Mouse (Mus musculus): Measurements from ENCODE around the gene Hist1h2bm. TPM values are rescaled to one million over a fixed set of nuclear protein-coding genes. Genes with fewer than 3 reads are reported as not detected.
"Not testable (repeated sequence)": the region's sequence is repeated elsewhere in the genome, so short reads cannot be mapped to it uniquely, and the experiment has no call there.

Hist1h2bm gene
- polyA plus RNA-seq, 2 experiments from 2014 or later: 2.4 to 2.8 TPM

DNA sequence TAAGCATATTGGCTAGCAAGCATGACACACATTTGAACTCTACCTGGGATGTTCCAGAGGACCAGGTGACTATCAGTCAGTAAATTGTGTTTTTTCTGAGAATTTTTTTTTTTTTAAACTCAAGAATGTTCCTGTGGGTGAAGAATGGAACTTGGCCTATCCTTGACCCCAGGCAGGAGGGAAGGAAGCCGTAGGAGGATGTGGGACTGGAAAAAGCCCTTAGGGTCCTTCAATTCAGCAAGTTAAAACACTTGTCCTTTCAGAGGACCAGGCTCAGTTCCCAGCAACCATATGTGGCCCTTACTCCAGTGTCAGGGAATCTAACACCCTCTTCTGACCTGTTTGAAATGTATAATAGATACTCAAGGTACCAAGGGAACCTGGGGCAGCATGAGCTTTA lies 7.7 kb downstream of the Hist1h2bm start:
- ATAC-seq: no peak

- no peak for ATAC-seq
These were observed 11.6 kb downstream of the Hist1h2bm start for GRCm38 (mm10) chr13:21733466-21733865.

GRCm38 (mm10) chr13:21734010-21734905 lies 12.4 kb downstream of the Hist1h2bm start:
- peak; percentile 50 for ATAC-seq

DNA sequence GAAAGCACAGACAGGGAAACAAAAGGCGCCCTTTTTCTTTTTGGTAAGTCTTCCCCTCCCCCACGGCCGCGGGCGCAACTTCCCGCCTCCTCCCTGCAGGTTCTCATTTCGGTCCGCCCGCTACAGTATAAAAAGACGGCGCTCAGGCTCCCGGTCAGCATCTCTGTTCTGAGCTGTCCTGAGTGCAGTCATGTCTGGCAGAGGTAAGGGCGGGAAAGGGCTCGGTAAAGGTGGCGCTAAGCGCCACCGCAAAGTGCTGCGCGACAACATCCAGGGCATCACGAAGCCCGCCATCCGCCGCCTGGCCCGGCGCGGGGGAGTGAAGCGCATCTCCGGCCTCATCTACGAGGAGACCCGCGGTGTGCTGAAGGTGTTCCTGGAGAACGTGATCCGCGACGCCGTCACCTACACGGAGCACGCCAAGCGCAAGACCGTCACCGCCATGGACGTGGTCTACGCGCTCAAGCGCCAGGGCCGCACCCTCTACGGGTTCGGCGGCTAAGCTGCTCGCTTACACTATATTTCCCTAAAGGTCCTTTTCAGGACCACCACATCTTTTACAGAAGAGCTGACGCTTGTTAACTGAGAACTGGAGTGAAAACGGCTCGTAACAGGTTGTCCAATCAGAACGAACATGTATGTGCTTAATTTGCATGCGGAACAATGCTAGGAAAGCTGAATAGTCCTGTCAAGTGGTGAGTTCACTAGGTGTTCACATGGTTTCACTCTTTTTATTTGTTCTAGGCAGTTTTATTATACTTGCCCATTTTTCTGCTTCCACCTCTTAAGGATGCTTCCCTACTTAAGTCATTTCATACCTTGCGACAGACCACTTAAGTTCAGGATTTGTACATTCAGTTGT lies 13.3 kb downstream of the Hist1h2bm start, which contains the start of gene Hist1h4j:
Hist1h4j (plus strand) TSS at position 159 of the 862 bp plus-strand sequence.
- ATAC-seq: peak; percentile 73

DNA sequence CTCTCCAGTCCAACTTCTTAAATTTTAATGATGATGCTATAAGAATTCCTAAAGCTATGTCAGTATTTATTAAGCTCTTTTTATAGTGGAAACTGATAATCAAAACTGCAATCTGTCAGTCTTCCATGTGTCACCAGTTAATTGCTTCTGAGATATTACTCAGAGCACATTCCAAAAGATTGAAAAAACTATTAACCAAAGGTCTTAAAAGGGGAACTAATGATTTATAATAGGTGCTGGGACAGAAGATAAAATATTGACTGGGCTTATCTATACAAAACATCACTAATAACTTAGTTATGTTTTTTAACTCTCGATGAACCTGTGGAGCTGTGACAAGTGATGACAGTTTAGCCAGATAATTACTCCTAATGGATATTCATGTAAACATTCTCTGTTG lies 23.2 kb downstream of the Hist1h2bm start:
- no peak for ATAC-seq

DNA sequence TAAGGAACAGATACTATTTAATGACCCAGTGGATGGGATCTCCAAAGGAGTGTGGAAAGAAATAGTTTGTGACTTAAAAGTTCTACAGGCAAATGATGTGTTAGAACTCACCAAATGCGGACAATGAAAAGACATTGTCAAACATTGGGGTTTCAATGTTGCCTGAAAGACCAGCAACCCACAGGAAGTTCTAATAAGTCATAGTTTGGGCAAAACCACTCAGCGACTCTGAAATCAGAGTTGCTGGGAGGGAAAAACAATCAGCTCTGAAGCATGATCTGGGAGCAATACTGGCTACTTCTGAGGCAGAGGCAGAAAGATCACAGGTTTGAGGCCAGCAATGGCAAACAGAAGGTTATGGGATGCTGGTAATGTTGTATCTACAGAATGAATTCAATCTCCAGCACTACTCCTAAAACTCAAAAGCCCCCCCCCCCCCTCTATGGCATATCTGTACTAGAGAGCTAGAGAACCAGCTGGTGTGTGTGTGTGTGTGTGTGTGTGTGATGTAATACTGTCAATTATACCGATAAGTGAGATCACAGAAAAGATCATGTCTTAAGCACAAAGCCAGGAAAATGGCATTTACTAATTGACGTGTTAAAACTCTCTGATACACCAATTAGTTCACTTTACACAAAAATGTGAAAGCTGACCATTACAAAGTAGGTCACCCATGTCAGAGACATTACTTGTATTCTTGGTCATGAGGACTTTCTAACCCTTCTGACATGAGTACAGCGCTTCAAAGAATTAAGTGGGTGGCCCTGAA lies 27.7 kb downstream of the Hist1h2bm start:
- no peak for ATAC-seq

GRCm38 (mm10) chr13:21750159-21751017 lies 28.5 kb downstream of the Hist1h2bm start, which contains the start of gene Hist1h4k:
Gene Hist1h4k, minus strand, starts transcription at chr13:21750505.
- peak; percentile 51 for ATAC-seq

- ATAC-seq: no peak
These were observed 29.6 kb downstream of the Hist1h2bm start for GRCm38 (mm10) chr13:21751417-21751816.

DNA sequence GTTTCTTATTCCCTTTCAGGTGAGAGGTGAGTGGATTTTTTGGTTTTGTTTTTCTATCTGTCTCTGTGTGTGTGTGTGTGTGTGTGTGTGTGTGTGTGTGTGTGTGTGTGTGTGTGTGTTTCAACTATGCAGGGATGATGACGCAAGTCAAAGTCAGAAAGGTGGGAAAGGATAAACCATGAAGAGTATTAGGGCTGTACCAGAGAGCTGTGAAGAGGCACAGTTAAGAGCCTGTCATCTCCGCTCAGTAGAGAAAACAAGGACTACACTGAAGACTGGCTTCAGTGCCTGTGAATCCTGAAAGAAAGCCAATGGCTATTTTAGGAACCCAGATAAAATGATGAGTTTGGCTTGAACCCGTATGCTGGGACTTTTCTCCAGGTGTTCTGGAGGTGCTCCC lies 30.0 kb downstream of the Hist1h2bm start:
- no peak for ATAC-seq

DNA sequence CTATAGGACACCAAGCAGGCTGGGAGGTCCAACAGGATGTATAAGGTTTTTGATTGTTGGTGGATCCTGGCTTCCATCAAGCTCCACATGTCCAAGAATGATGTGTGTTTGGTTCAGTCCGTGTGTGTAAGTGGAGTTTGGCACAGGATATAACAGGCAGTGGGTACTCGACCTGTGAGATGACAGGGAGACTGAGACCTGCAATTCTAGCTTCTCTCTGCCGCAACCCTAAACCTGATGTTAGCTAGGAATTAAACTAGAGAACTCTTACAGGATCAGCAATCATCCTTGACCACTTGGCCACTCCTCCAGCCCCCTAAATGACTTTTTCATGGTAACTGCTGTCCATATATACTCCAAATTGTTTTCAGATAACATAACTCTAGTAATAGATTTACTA lies 30.5 kb downstream of the Hist1h2bm start:
- no peak for ATAC-seq

GRCm38 (mm10) chr13:21753051-21753523 lies 31.2 kb downstream of the Hist1h2bm start:
- ATAC-seq: no peak

GRCm38 (mm10) chr13:21753524-21754285 lies 31.9 kb downstream of the Hist1h2bm start, which contains the start of the genes Hist1h2ak and Hist1h2bn:
Gene Hist1h2ak, minus strand, starts transcription at chr13:21753827.
Gene Hist1h2bn, plus strand, starts transcription at chr13:21754123.
- ATAC-seq: peak; percentile 94

DNA sequence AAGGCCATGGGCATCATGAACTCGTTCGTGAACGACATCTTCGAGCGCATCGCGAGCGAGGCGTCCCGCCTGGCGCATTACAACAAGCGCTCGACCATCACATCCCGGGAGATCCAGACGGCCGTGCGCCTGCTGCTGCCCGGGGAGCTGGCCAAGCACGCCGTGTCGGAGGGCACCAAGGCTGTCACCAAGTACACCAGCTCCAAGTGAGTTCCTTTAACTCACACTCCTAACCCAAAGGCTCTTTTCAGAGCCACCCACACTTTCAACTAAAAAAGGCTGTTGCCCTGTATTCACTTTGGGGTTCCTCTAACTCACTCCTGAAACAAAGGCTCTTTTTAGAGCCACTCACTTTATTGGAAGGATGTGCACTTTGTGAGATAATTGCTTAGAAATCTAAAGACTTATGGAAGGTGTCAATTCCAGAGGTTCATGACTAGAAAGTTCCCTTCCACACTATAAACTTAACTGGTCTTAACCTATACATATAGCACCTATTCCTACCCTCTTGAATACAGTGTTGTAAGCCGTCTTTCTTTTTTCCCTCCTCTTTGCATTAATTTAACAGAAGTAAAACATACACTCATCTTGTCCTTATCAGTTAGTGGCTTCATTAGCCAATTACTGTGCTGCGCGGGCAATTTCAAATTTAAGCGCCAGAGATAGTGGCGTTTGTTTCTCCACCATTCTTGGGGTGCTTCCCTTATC lies 32.6 kb downstream of the Hist1h2bm start:
- not testable (repeated sequence) for ATAC-seq

- no peak for ATAC-seq
These were observed 33.9 kb downstream of the Hist1h2bm start for GRCm38 (mm10) chr13:21755707-21756106.

Other genes starting within 250 kb of the Hist1h2bm start
- not detected for gene Zkscan4, start 243.1 kb upstream of the Hist1h2bm start, polyA plus RNA-seq (2017; shearing (Covaris generic))
- not detected for gene Gm10065, start 242.6 kb upstream of the Hist1h2bm start, polyA plus RNA-seq (2017; shearing (Covaris generic))
- under 1 TPM in 1 of 2 experiments, not detected in 1; 0.50 TPM for gene AK157302, start 226.8 kb upstream of the Hist1h2bm start, polyA plus RNA-seq (2017; shearing (Covaris generic))
- gene Gm11273, start 220.6 kb upstream of the Hist1h2bm start, polyA plus RNA-seq (2017; shearing (Covaris generic)): 10 to 100 TPM in 1 of 2 experiments, 1 to 10 TPM in 1; 2.5 to 45.3 TPM
- 10 to 100 TPM in 1 of 2 experiments, 1 to 10 TPM in 1; 5.0 to 10.1 TPM for gene Zkscan8, start 190.9 kb upstream of the Hist1h2bm start, polyA plus RNA-seq (2017; shearing (Covaris generic))
- not detected for gene Olfr1366, start 179.2 kb upstream of the Hist1h2bm start, polyA plus RNA-seq (2017; shearing (Covaris generic))
- gene Olfr1535, start 162.2 kb upstream of the Hist1h2bm start, polyA plus RNA-seq (2017; shearing (Covaris generic)): under 1 TPM in 1 of 2 experiments, not detected in 1; 0.40 TPM
- not detected for gene Olfr1364, start 140.3 kb upstream of the Hist1h2bm start, polyA plus RNA-seq (2017; shearing (Covaris generic))
- gene Olfr1362, start 108.0 kb upstream of the Hist1h2bm start, polyA plus RNA-seq (2017; shearing (Covaris generic)): not detected
- not detected for gene Olfr11, start 79.5 kb upstream of the Hist1h2bm start, polyA plus RNA-seq (2017; shearing (Covaris generic))
- gene Olfr1361, start 58.7 kb upstream of the Hist1h2bm start, polyA plus RNA-seq (2017; shearing (Covaris generic)): not detected
- not detected for gene Olfr1360, start 44.6 kb upstream of the Hist1h2bm start, polyA plus RNA-seq (2017; shearing (Covaris generic))
- not detected for gene Olfr1359, start 23.9 kb upstream of the Hist1h2bm start, polyA plus RNA-seq (2017; shearing (Covaris generic))
- gene Hist1h2bl, start 5.9 kb upstream of the Hist1h2bm start, polyA plus RNA-seq (2017; shearing (Covaris generic)): 1 to 10 TPM in 1 of 2 experiments, not detected in 1; 1.2 TPM
- gene Hist1h2ai, start 5.6 kb upstream of the Hist1h2bm start, polyA plus RNA-seq (2017; shearing (Covaris generic)): 1 to 10 TPM in 1 of 2 experiments, not detected in 1; 5.1 TPM
- gene Hist1h3h, start 4.4 kb upstream of the Hist1h2bm start, polyA plus RNA-seq (2017; shearing (Covaris generic)): 1 to 10 TPM in 1 of 2 experiments, not detected in 1; 6.0 TPM
- under 1 TPM in 1 of 2 experiments, not detected in 1; 0.61 TPM for gene Hist1h4j, start 13.0 kb downstream of the Hist1h2bm start, polyA plus RNA-seq (2017; shearing (Covaris generic))
- 1 to 10 TPM; 4.8 to 6.3 TPM for gene Hist1h4k, start 28.5 kb downstream of the Hist1h2bm start, polyA plus RNA-seq (2017; shearing (Covaris generic))
- 1 to 10 TPM; 2.5 to 3.5 TPM for gene Hist1h2ak, start 31.8 kb downstream of the Hist1h2bm start, polyA plus RNA-seq (2017; shearing (Covaris generic))
- 1 to 10 TPM; 3.3 to 5.0 TPM for gene Hist1h2bn, start 32.1 kb downstream of the Hist1h2bm start, polyA plus RNA-seq (2017; shearing (Covaris generic))
- 10 to 100 TPM; 28.3 to 35.3 TPM for gene Hist1h1b, start 58.6 kb downstream of the Hist1h2bm start, polyA plus RNA-seq (2017; shearing (Covaris generic))
- 1 to 10 TPM in 1 of 2 experiments, not detected in 1; 3.8 TPM for gene Hist1h3i, start 61.3 kb downstream of the Hist1h2bm start, polyA plus RNA-seq (2017; shearing (Covaris generic))
- 10 to 100 TPM in 1 of 2 experiments, 1 to 10 TPM in 1; 2.0 to 11.5 TPM for gene Hist1h2an, start 65.2 kb downstream of the Hist1h2bm start, polyA plus RNA-seq (2017; shearing (Covaris generic))
- gene Hist1h2bp, start 65.4 kb downstream of the Hist1h2bm start, polyA plus RNA-seq (2017; shearing (Covaris generic)): not detected
- gene Hist1h2bq, start 88.2 kb downstream of the Hist1h2bm start, polyA plus RNA-seq (2017; shearing (Covaris generic)): 1 to 10 TPM; 4.2 to 9.2 TPM
- 1 to 10 TPM in 1 of 2 experiments, not detected in 1; 2.4 TPM for gene Hist1h2ao, start 88.4 kb downstream of the Hist1h2bm start, polyA plus RNA-seq (2017; shearing (Covaris generic))
- 1 to 10 TPM in 1 of 2 experiments, not detected in 1; 6.5 TPM for gene Hist1h4m, start 89.7 kb downstream of the Hist1h2bm start, polyA plus RNA-seq (2017; shearing (Covaris generic))
- 10 to 100 TPM in 1 of 2 experiments, not detected in 1; 15.9 TPM for gene Hist1h4n, start 110.2 kb downstream of the Hist1h2bm start, polyA plus RNA-seq (2017; shearing (Covaris generic))
- gene Hist1h2ap, start 111.5 kb downstream of the Hist1h2bm start, polyA plus RNA-seq (2017; shearing (Covaris generic)): 100 to 1,000 TPM; 214 to 439 TPM
- gene Hist1h2br, start 111.7 kb downstream of the Hist1h2bm start, polyA plus RNA-seq (2017; shearing (Covaris generic)): 1 to 10 TPM; 4.0 to 9.2 TPM
- gene Zfp184, start 223.1 kb downstream of the Hist1h2bm start, polyA plus RNA-seq (2017; shearing (Covaris generic)): not detected